Mouse (Mus musculus) heart, postnatal 0 days (tissue): ENCODE results near the gene Plin3. TPM values are rescaled to one million over a fixed set of nuclear protein-coding genes. Genes with fewer than 3 reads are reported as not detected.

Experiments
- ATAC-seq: fragments of 200-750 bp; cut with Nextera tagmentation; 2 replicates; pipeline ENCODE4 v1.8.0; 2017; ENCODE audit warnings: low read depth, moderate number of reproducible peaks, moderate library complexity; ENCODE audit not compliant: insufficient read depth
- DNase-seq: peaks from one replicate; pipeline ENCODE4 v3.0.0-alpha.2; 2016; ENCODE audit warnings: low spot score
- H3K27ac ChIP-seq: fragments of 300-500 bp; sonication (generic); 2 replicates; pipeline ENCODE4 v1.5.1; 2014; ENCODE audit warnings: low read depth, mild to moderate bottlenecking
- H3K27me3 ChIP-seq: fragments of 300-500 bp; sonication (generic); 2 replicates; pipeline ENCODE4 v1.6.1; 2014; ENCODE audit warnings: low read length, mixed read lengths; ENCODE audit not compliant: control insufficient read depth, insufficient read depth
- H3K36me3 ChIP-seq: fragments of 300-500 bp; sonication (generic); replicated peaks from 2 replicates; pipeline ENCODE4 v1.6.1; 2014; ENCODE audit warnings: low read length, mixed read lengths; ENCODE audit not compliant: control insufficient read depth, insufficient read depth
- H3K4me1 ChIP-seq: fragments of 300-500 bp; sonication (generic); 2 replicates; pipeline ENCODE4 v1.6.1; 2014; ENCODE audit warnings: antibody characterized with exemption; ENCODE audit not compliant: control insufficient read depth, insufficient read depth
- H3K4me2 ChIP-seq: fragments of 300-500 bp; sonication (generic); 2 replicates; pipeline ENCODE4 v1.6.1; 2014; ENCODE audit warnings: low read depth, mild to moderate bottlenecking, low read length, moderate library complexity
- H3K4me3 ChIP-seq: fragments of 300-500 bp; sonication (generic); 2 replicates; pipeline ENCODE4 v1.5.1; 2014; ENCODE audit warnings: low read depth, low read length
- H3K9ac ChIP-seq: fragments of 300-500 bp; sonication (generic); replicated peaks from 2 replicates; pipeline ENCODE4 v1.6.1; 2014; ENCODE audit warnings: low read depth, low read length, mixed read lengths
- H3K9me3 ChIP-seq: fragments of 300-500 bp; sonication (generic); replicated peaks from 2 replicates; pipeline ENCODE4 v1.6.1; 2016; ENCODE audit warnings: low read length; ENCODE audit not compliant: control insufficient read depth
- CTCF ChIP-seq: IDR thresholded peaks from 2 replicates; pipeline ENCODE4 v1.5.1; 2016; ENCODE audit warnings: antibody characterized with exemption, control low read depth, low read depth
- EP300 ChIP-seq: IDR thresholded peaks from 2 replicates; pipeline ENCODE4 v1.6.1; 2016; ENCODE audit warnings: antibody characterized with exemption, low read depth
- WGBS: fragments of 180-500 bp; shearing (Covaris S2); extraction: QIAGEN DNeasy Blood & Tissue Kit; methylation state at CpG from one replicate; pipeline ENCODE4 v1.1.7; 2014; 5-methylcytosine and 5-hydroxymethylcytosine counted together
- polyA plus RNA-seq: library from polyadenylated mRNA; unstranded; fragments of >200 nt; fragmentation: Nextera tagmentation; extraction: Ambion mirVana; gene quantifications from 2 replicates; pipeline ENCODE4 v1.2.1, GENCODE M21; 2015
- total RNA-seq: library from RNA; depleted of rRNA; stranded (reverse); fragments of >200 nt; gene quantifications from 2 replicates; pipeline ENCODE4 v1.2.3, GENCODE M21; 2014; ENCODE audit warnings: low replicate concordance

Gene Plin3
- total and polyA plus RNA-seq, 2 experiments from 2014 or later: 70.9 to 78.5 TPM

DNA sequence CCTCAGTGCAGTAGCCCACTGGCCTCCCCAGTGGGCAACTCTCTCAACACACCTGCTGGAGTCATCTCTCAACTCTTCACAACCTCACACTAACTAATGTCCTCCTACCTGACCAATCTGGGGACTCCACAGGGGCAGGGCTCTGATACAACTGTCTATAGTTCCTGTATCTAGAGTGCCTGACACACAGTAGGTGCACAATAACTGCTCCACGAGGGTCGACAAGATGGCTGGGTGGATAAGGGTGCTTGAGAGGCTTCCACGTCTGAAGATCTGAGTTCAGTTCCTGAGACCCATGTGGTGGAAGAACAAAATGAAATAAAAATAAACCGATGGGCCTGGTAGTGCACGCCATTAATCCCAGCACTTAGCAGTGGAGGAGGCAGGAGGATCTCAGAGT is 18.7 kb downstream of the Plin3 start:
- Histone ChIP-seq H3K36me3 (peaks cover 42% of the 10 kb centered on the region), H3K4me3 (no peak overlapping the region), H3K27me3 (no peaks in the 10 kb centered on the region), H3K4me2 (no peak overlapping the region), H3K9ac (no peak overlapping the region), H3K27ac (no peak overlapping the region; the same call in 1 of the 2 replicates), H3K9me3 (no peaks in the 10 kb centered on the region), H3K4me1 (peaks cover 26% of the 10 kb centered on the region; the same call in 1 of the 2 replicates)
- TF ChIP-seq CTCF (no peak), EP300 (no peak)
- ATAC-seq (no peak), DNase-seq (no peak)
- WGBS: 80% methylated on average over 5 of the region's 5 CpGs

GRCm38 (mm10) chr17:56273482-56273881 is 19.2 kb downstream of the Plin3 start:
- H3K27me3 ChIP-seq: no peaks in the 10 kb centered on the region
- H3K4me2 ChIP-seq: no peak overlapping the region
- no peak for ATAC-seq
- no peak for DNase-seq
- H3K9me3 ChIP-seq: no peaks in the 10 kb centered on the region
- no peak overlapping the region for H3K4me3 ChIP-seq
- H3K9ac ChIP-seq: no peak overlapping the region
- H3K4me1 ChIP-seq: peaks cover 26% of the 10 kb centered on the region; the same call in 1 of the 2 replicates
- H3K27ac ChIP-seq: peak overlapping the region; percentile 23; the same call in 1 of the 2 replicates
- TF ChIP-seq CTCF (no peak), EP300 (no peak)
- peaks cover 37% of the 10 kb centered on the region for H3K36me3 ChIP-seq
- 73% methylated on average over 7 of the region's 7 CpGs for WGBS

- no peak for TF ChIP-seq EP300
- no peak for TF ChIP-seq CTCF
- WGBS: 70% methylated on average over 3 of the region's 3 CpGs
- ATAC-seq (no peak), DNase-seq (no peak)
- no peak overlapping the region for H3K4me3 ChIP-seq
- no peaks in the 10 kb centered on the region for H3K27me3 ChIP-seq
- peaks cover 33% of the 10 kb centered on the region for H3K36me3 ChIP-seq
- no peaks in the 10 kb centered on the region for H3K9me3 ChIP-seq
- H3K9ac ChIP-seq: no peak overlapping the region
- H3K4me2 ChIP-seq: no peak overlapping the region
- H3K27ac ChIP-seq: no peak overlapping the region
- peaks cover 20% of the 10 kb centered on the region; the same call in 1 of the 2 replicates for H3K4me1 ChIP-seq
These were observed 20.0 kb downstream of the Plin3 start for GRCm38 (mm10) chr17:56272644-56273043.

DNA sequence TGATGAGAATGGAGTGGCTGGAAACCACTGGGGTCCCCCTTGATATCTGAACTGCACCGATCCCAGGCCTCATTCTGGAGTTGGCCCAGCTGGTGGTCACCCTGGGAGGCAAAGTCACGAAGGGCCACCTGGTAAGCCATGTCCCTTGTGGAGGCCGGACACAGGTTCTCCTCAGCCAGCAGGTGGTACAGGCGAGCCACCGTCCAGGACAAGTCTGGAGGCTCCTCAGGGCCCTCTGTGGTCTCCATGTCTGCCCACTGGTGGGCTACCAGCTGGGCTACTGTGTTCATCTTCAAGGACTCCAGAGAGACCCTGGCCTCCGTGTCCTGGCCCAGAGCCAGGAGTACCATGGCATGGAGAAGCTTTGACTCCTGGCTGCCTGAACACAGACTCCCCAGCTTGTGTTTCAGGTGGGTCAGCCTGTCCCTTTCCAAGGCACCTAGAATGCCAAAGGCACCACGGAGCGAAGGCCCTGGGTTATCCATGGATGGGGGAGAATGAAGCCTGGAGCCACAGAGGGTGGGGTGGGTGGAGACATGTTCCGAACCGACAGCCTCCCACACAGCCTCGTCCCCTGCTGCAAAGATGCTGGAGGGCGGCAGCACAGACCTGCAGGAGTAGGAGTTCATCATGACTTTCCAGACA is 20.9 kb downstream of the Plin3 start:
- WGBS: 82% methylated on average over 12 of the region's 12 CpGs
- Histone ChIP-seq H3K27ac (no peak overlapping the region), H3K27me3 (no peaks in the 10 kb centered on the region), H3K36me3 (peaks cover 33% of the 10 kb centered on the region), H3K4me2 (no peak overlapping the region), H3K4me1 (peaks cover 13% of the 10 kb centered on the region; the same call in 1 of the 2 replicates), H3K4me3 (no peak overlapping the region), H3K9me3 (no peaks in the 10 kb centered on the region), H3K9ac (no peak overlapping the region)
- TF ChIP-seq CTCF (no peak), EP300 (no peak)
- no peak for ATAC-seq
- DNase-seq: no peak

DNA sequence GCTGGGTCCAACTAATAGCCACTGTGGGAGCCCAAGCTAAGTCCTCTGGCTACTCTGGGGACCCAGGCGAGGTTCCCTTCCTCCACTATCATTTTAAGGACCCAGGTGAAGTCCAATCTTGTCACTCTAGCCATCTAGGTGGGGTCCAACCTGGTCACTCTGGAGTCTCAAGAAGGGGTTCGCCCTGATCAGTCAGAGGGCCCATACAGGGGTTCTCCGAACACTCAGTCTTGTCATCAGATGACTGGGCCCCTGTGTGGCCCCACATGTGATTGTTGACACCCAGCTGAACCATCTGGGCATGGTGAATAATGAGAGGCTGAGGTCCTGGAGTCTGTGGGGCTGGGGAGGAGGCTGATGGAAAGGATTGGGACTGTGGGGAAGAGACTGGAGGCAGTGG is 22.9 kb downstream of the Plin3 start:
- TF ChIP-seq EP300 (no peak), CTCF (no peak)
- WGBS: 69% methylated on average over 3 of the region's 3 CpGs
- H3K4me1 ChIP-seq: peaks cover 10% of the 10 kb centered on the region; the same call in 1 of the 2 replicates
- H3K36me3 ChIP-seq: peaks cover 33% of the 10 kb centered on the region
- ATAC-seq: no peak
- peak overlapping the region; percentile 91 for H3K27ac ChIP-seq
- H3K9me3 ChIP-seq: no peaks in the 10 kb centered on the region
- no peak for DNase-seq
- H3K9ac ChIP-seq: 0 out of 2 replicates have a peak overlapping the region, but pooled peaks have one; percentile 11
- H3K27me3 ChIP-seq: no peaks in the 10 kb centered on the region
- peak overlapping the region; percentile 76 for H3K4me2 ChIP-seq
- 0 out of 2 replicates have a peak overlapping the region, but pooled peaks have one; percentile 43 for H3K4me3 ChIP-seq
